Mouse (Mus musculus) forebrain, embryonic 10.5 days (tissue): Measurements from ENCODE around the gene Rala. TPM values are rescaled to one million over a fixed set of nuclear protein-coding genes. Genes with fewer than 3 reads are reported as not detected.
"Not testable (repeated sequence)": the region's sequence is repeated elsewhere in the genome, so short reads cannot be mapped to it uniquely, and the experiment has no call there.

Experiments
- DNase-seq: peaks from one replicate; pipeline ENCODE4 v3.0.0-alpha.2; 2017; ENCODE audit warnings: low spot score; ENCODE audit errors: extremely low spot score
- H3K27ac ChIP-seq: fragments of 300-500 bp; sonication (generic); 2 replicates; pipeline ENCODE4 v1.5.1; 2016; ENCODE audit warnings: mild to moderate bottlenecking
- H3K27me3 ChIP-seq: fragments of 300-500 bp; sonication (generic); 2 replicates; pipeline ENCODE4 v1.6.1; 2016; ENCODE audit warnings: mild to moderate bottlenecking; ENCODE audit not compliant: poor library complexity, severe bottlenecking
- H3K36me3 ChIP-seq: fragments of 300-500 bp; sonication (generic); replicated peaks from 2 replicates; pipeline ENCODE4 v1.6.1; 2016; ENCODE audit warnings: mild to moderate bottlenecking, moderate library complexity
- H3K4me1 ChIP-seq: fragments of 300-500 bp; sonication (generic); 2 replicates; pipeline ENCODE4 v1.6.1; 2016
- H3K4me3 ChIP-seq: fragments of 300-500 bp; sonication (generic); 2 replicates; pipeline ENCODE4 v1.5.1; 2016; ENCODE audit warnings: mild to moderate bottlenecking, moderate library complexity
- H3K9me3 ChIP-seq: fragments of 300-500 bp; sonication (generic); 2 replicates; pipeline ENCODE4 v1.6.1; 2016; ENCODE audit warnings: mild to moderate bottlenecking, moderate library complexity
- WGBS: fragments of 180-500 bp; shearing (Covaris S2); methylation state at CpG from one replicate; pipeline ENCODE4 v1.1.7; 2016; 5-methylcytosine and 5-hydroxymethylcytosine counted together
- polyA plus RNA-seq: library from polyadenylated mRNA; unstranded; fragments of >200 nt; fragmentation: Nextera tagmentation; extraction: Ambion mirVana; gene quantifications from 2 replicates; pipeline ENCODE4 v1.2.1, GENCODE M21; 2016

The Rala gene
- polyA plus RNA-seq, 1 experiment from 2014 or later, result 103 TPM

DNA sequence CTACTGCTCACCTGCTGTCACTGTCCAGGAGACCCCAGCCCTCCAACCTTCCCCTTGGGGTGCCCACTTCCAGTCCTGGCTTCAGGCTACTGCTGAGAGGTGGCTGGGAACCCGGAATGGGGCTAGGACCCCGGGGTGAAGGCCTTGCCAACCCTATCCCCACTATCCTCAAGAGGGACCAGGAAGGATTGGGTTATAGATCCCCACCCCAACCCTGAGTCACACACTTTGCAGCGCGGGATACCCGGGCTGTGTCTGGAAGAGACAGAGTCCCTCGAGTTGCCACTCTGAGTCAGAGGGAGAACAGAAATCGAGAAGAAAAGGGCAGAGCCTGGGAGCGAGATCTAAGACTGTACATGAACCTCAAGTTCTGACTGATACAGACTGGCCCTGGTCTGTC is 6.5 kb upstream of the Rala start:
- not testable (repeated sequence) for H3K9me3 ChIP-seq, H3K36me3 ChIP-seq, H3K4me3 ChIP-seq, DNase-seq, H3K27me3 ChIP-seq, H3K27ac ChIP-seq, H3K4me1 ChIP-seq
- WGBS, result 93% methylated on average over 8 of the region's 8 CpGs

DNA sequence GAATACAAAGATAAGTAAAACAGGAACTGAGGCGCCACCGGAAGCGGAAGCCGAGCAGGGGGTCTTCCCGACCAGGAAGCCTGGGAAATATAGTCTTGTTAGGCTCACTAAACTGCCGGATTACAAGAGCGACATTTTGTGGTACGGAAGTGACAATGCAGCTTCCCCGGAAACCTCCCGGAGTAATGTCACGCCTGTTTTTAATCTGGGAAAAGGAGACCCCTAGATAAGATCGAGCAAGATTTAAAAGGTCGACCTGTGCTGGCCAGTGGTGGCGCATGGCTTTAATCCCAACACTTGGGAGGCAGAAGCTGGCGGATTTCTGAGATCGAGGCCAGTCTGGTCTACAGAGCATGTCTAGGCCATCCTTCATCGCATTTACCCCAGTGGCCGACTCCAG is 5.5 kb upstream of the Rala start:
- Histone ChIP-seq H3K27me3 (no peaks in the 10 kb centered on the region; the same call in 1 of the 2 replicates), H3K9me3 (no peaks in the 10 kb centered on the region), H3K36me3 (no peaks in the 10 kb centered on the region), H3K27ac (no peak overlapping the region), H3K4me1 (peaks cover 5% of the 10 kb centered on the region; the same call in 1 of the 2 replicates), H3K4me3 (no peak overlapping the region)
- no peak for DNase-seq
- WGBS, result 84% methylated on average over 18 of the region's 18 CpGs

DNA sequence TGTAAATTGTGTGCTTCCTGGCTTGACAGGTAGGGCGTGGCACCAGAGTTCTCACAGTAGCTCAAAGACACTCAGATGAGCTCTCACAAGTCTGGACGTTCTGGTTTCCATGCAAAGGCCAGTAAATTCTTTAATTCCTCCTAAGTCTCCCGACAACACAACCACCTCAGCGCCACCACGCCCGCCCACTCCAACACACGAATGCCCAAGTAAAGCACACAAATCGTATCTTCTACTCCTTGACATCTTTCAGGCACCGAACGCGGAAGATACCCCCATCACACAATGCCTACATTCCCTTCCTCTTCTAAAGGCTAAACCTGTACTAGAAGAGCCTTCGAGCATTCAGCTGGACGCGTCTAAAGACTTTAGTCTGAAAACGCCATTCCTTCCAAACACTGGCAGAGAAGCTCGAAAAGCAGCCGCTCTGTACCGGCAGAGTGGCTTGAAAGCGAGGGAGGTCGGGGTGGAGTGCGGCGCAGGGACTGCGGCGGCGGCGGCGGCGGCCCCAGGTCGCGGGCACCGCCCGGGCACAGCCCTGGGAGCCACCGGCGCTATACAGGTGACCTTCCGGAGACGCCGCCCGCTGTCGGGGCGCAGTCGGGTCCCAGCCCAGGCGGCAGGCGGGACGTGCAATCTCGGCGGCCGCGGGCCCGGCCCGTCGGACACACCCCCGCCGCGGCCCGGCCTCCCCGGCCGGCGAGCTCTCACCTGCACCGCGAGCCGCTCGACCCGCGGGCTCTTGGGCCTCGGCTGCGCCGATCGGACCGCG is 547 bp downstream of the Rala start:
- WGBS, result under 1% methylated on average over 70 of the region's 70 CpGs
- no peak for DNase-seq
- Histone ChIP-seq H3K4me3 (peak overlapping the region; percentile 93), H3K9me3 (no peaks in the 10 kb centered on the region), H3K27ac (peak overlapping the region; percentile 99), H3K36me3 (peaks cover 15% of the 10 kb centered on the region), H3K4me1 (peaks cover 16% of the 10 kb centered on the region), H3K27me3 (no peaks in the 10 kb centered on the region; the same call in 1 of the 2 replicates)

DNA sequence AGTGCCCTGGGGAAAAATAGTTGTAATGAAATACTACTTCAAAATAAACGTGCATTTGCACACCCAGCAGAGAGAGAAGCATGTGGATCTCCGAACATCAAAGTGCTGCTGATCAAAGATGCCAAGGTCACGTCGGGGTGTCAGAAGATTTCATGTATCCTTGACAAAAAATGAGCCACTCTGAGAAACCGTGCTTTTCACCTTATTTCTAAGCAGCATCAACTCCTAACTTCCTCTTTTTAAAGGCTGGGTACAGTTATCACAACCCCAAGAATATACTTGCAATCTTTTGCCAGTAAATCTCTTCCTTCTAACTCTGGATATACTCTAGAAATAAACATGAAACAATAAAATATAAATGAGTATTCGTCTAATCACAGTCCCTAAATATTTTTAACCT is 1.7 kb downstream of the Rala start:
- WGBS, result 84% methylated on average over 6 of the region's 6 CpGs
- no peak overlapping the region for H3K4me3 ChIP-seq

DNA sequence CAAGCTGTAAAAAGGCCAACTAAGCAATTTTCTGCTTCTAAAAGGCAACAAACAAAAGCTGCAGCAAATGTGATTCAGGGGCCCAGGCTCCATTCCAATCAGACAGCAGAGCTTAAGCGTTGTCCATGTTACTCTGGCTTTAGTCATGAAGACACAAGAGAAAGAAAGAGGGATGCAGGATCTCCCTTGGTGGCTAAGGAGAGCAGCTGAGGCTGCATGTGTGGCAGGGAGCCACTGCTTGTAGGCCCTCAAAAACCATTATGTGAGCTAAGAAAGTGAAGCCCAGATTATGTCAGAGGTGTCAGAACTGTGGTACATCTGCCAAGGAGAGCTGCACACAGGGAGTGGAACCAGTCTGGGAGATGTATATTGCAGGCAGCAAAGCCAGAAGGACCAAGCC is 36.7 kb downstream of the Rala start:
- DNase-seq, result no peak
- Histone ChIP-seq H3K36me3 (peaks cover 7% of the 10 kb centered on the region), H3K4me3 (no peak overlapping the region), H3K4me1 (no peaks in the 10 kb centered on the region), H3K27ac (no peak overlapping the region), H3K9me3 (no peaks in the 10 kb centered on the region), H3K27me3 (no peaks in the 10 kb centered on the region)
- WGBS, result 74% methylated on average over 1 of the region's 1 CpGs

More for the DNA sequence above, 1.7 kb downstream of the Rala start:
- Histone ChIP-seq H3K36me3 (peaks cover 17% of the 10 kb centered on the region), H3K27ac (no peak overlapping the region), H3K27me3 (no peaks in the 10 kb centered on the region), H3K9me3 (no peaks in the 10 kb centered on the region), H3K4me1 (peaks cover 16% of the 10 kb centered on the region)
- no peak for DNase-seq

DNA sequence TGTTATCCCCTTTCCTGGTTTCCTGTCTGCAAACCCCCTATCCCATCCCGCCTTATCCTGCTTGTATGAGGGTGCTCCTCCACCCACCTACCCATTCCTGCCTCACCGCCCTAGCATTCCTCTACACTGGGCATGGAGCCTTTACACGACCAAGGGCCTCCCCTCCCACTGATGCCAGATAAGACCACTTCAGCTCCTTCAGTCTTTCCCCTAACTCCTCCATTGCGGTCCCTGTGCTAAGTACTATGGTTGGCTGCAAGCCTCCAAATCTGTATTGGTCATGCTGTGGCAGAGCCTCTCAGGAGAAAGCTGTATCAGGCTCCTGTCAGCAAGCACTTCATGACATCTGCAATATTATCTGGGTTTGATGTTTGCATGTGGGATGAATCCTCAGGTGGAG is 42.6 kb downstream of the Rala start:
- Histone ChIP-seq H3K4me3 (no peak overlapping the region), H3K36me3 (peaks cover 14% of the 10 kb centered on the region), H3K27ac (no peak overlapping the region), H3K9me3 (no peaks in the 10 kb centered on the region), H3K27me3 (no peaks in the 10 kb centered on the region), H3K4me1 (no peaks in the 10 kb centered on the region)
- DNase-seq, result no peak
- 91% methylated on average over 4 of the region's 4 CpGs for WGBS

DNA sequence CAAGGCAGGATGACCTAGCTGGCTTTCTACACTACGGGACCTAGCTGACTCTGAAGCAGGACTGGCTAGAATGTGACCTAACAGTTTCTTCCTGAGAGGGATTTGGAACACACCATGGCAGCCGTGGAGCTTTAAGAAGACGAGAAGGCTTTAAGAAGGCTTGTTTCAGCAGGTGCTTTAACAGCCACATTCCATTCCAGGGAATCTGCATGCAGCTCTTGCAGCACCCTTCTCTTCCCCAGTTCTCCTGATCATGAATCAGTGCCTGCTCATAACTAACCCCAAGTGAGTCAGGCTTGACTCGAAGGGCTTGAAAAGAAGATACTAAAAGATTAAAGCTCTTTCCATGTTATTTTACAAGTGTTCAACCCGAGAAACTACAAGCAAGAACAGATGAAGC is 43.4 kb downstream of the Rala start:
- H3K27ac ChIP-seq, result no peak overlapping the region
- H3K4me1 ChIP-seq, result no peaks in the 10 kb centered on the region
- no peaks in the 10 kb centered on the region for H3K27me3 ChIP-seq
- H3K36me3 ChIP-seq, result peaks cover 23% of the 10 kb centered on the region
- no peaks in the 10 kb centered on the region for H3K9me3 ChIP-seq
- DNase-seq, result no peak
- WGBS, result 90% methylated on average over 5 of the region's 5 CpGs
- H3K4me3 ChIP-seq, result no peak overlapping the region

DNA sequence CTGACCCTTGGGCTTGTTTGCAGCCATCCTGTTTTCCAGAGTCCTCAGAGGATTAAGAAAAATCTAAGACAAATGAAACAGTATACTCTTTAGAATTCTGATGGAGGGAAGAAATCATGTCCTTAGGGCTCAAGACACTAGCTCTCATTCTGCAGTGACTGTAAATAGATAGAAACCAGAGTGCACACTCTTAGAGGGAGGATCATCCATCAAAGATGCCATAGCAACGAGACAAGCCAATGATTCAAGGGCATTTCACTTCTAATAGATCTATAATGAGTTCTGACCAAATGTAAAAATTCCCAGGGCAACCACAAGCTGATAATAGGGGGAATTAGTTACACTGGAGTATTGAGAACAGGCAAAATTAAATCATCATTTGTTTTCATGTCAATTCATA is 47.0 kb downstream of the Rala start:
- Histone ChIP-seq H3K36me3 (peaks cover 46% of the 10 kb centered on the region), H3K4me1 (no peaks in the 10 kb centered on the region), H3K27ac (no peak overlapping the region), H3K4me3 (no peak overlapping the region), H3K27me3 (no peaks in the 10 kb centered on the region), H3K9me3 (no peaks in the 10 kb centered on the region)
- WGBS, result 91% methylated on average over 1 of the region's 1 CpGs
- DNase-seq, result no peak

DNA sequence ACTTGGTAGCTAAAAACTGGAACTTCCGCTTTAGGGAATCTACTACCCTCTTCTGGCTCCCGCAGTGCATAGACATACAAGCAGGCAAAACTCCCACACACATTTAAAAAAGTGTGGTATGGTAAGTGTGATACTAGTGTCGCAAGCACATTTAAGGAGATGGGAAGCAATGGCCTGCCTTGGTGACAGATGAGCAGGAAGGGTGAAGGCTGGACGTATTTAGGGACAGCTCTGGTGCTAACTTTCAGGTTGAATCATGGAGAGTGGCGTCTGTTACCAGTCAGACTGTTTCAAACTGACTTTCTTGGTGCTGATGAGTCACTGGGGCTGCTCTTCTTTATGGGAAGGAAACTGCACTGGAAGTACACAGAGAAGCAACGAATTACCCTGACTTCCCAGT is 52.5 kb downstream of the Rala start:
- peaks cover 86% of the 10 kb centered on the region for H3K36me3 ChIP-seq
- DNase-seq, result no peak
- WGBS, result 92% methylated on average over 6 of the region's 6 CpGs

DNA sequence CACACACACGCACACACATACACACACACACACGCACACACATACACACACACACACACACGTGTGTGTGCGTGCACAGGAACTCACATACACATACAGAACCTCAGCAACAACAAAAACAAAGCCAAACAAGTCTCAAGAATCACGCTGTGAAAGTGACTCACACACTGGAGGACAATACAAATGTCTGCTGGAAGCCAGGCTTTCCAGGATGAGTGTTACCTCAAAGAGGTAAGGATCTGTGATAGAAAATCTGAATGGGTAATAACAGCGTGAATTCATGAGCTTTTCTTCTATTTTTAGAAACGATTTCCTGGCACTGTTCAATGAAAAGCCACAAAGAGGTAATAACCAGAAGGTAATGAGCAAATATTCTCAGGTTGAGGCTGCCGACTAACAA is 59.8 kb downstream of the Rala start:
- Histone ChIP-seq H3K9me3 (no peaks in the 10 kb centered on the region), H3K27me3 (no peaks in the 10 kb centered on the region), H3K36me3 (peaks cover 66% of the 10 kb centered on the region), H3K4me3 (no peak overlapping the region), H3K27ac (no peak overlapping the region), H3K4me1 (no peaks in the 10 kb centered on the region)
- WGBS, result 92% methylated on average over 8 of the region's 8 CpGs
- DNase-seq, result no peak

More for the DNA sequence above, 52.5 kb downstream of the Rala start:
- no peak overlapping the region for H3K4me3 ChIP-seq
- H3K9me3 ChIP-seq, result no peaks in the 10 kb centered on the region
- H3K27ac ChIP-seq, result no peak overlapping the region
- H3K4me1 ChIP-seq, result no peaks in the 10 kb centered on the region
- H3K27me3 ChIP-seq, result no peaks in the 10 kb centered on the region

DNA sequence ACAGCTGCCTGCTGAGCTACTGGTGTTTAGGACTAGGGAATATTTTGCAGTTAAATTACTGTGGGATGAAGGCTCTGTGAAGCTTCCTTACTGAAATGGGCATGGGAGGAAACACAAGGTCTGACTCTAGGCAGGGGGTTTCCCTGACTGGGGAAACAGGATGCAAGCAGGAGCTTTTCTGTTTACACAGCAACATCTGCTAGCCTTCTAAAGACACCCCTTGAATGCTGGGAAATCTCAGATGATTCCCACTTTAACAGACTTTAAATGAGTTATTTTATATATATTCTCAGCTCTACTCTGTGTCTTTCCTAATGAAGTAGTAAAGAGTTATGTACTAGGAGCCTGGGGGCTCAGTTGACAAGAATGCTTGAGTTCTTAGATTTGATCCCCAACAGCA is 65.0 kb downstream of the Rala start:
- peaks cover 34% of the 10 kb centered on the region for H3K36me3 ChIP-seq
- no peak overlapping the region for H3K4me3 ChIP-seq
- no peak overlapping the region for H3K27ac ChIP-seq
- no peak for DNase-seq
- peaks cover 11% of the 10 kb centered on the region; the same call in 1 of the 2 replicates for H3K9me3 ChIP-seq
- H3K4me1 ChIP-seq, result no peaks in the 10 kb centered on the region
- H3K27me3 ChIP-seq, result no peaks in the 10 kb centered on the region

DNA sequence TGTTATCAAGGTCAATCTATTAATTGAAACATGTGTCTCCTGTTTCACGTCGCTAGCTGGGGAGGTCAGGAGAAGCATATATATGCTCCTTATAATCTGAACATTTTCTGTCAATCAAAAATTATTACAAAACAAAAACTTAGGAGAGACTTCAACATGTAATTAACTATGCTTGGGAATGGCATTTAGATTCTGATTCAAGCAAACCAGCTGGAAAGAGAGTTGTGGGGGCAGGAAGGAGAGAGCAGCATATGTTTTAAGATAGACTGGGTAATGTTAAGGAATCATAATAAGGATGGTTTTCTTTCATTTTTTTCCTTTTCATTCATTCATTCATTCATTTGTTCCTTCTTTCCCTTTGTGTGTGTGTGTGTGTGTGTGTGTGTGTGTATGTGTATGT is 77.3 kb downstream of the Rala start:
- Histone ChIP-seq H3K36me3 (no peaks in the 10 kb centered on the region), H3K27me3 (no peaks in the 10 kb centered on the region), H3K4me1 (no peaks in the 10 kb centered on the region), H3K9me3 (no peaks in the 10 kb centered on the region), H3K27ac (no peak overlapping the region), H3K4me3 (no peak overlapping the region)
- DNase-seq, result no peak
- WGBS, result 91% methylated on average over 2 of the region's 2 CpGs

DNA sequence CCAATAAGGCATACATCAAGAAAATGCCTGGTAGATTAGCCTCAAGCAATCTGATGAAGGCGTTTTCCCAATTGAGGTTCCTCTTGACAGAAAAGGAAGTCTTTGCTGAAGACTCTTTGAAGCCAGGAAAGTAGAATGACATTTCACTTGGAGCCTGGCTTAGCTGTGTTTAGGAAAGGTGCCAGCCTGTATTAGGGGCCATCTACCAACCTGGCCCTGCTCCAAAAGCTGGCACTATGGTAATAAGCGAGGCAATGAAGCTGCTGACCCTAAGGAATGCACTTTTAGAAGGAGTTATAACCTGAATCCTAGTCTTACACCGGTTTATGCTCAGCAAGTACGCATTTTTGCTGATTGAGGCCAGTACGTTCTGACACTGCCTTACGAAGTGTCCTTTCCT is 83.5 kb downstream of the Rala start:
- H3K4me3 ChIP-seq, result no peak overlapping the region
- no peaks in the 10 kb centered on the region for H3K9me3 ChIP-seq
- peaks cover 3% of the 10 kb centered on the region for H3K4me1 ChIP-seq
- DNase-seq, result no peak
- no peak overlapping the region for H3K27ac ChIP-seq
- H3K27me3 ChIP-seq, result no peaks in the 10 kb centered on the region
- 87% methylated on average over 6 of the region's 6 CpGs for WGBS
- H3K36me3 ChIP-seq, result no peaks in the 10 kb centered on the region
